Mouse (Mus musculus) small intestine, adult 2 months (tissue): ENCODE measurements around the gene Ctbp2. TPM values are rescaled to one million over a fixed set of nuclear protein-coding genes. Genes with fewer than 3 reads are reported as not detected.
"Not testable (repeated sequence)": the region's sequence is repeated elsewhere in the genome, so short reads cannot be mapped to it uniquely, and the experiment has no call there.

Source experiments
- H3K27ac ChIP-seq: fragments of 200-500 bp; 2 replicates; pipeline ENCODE4 v1.5.1; 2012; ENCODE audit warnings: low read depth, low read length, control low read depth, inconsistent platforms; ENCODE audit not compliant: insufficient read depth
- H3K27me3 ChIP-seq: fragments of 200-500 bp; 2 replicates; pipeline ENCODE4 v1.6.1; 2012; ENCODE audit warnings: mild to moderate bottlenecking, moderate library complexity, low read length, inconsistent platforms; ENCODE audit not compliant: control insufficient read depth, insufficient read depth
- H3K36me3 ChIP-seq: fragments of 200-500 bp; 2 replicates; pipeline ENCODE4 v1.6.1; 2012; ENCODE audit warnings: mild to moderate bottlenecking, low read length, control low read depth, inconsistent platforms; ENCODE audit not compliant: control insufficient read depth, insufficient read depth
- H3K4me1 ChIP-seq: fragments of 200-500 bp; 2 replicates; pipeline ENCODE4 v1.6.1; 2012; ENCODE audit warnings: low read length, inconsistent platforms, mixed read lengths; ENCODE audit not compliant: control insufficient read depth, insufficient read depth, insufficient read length
- H3K4me3 ChIP-seq: fragments of 200-500 bp; 2 replicates; pipeline ENCODE4 v1.5.1; 2012; ENCODE audit warnings: low read depth, mild to moderate bottlenecking, control low read depth, inconsistent platforms, low read length, moderate library complexity
- CTCF ChIP-seq: fragments of 200-500 bp; IDR thresholded peaks from 2 replicates; pipeline ENCODE4 v1.5.1; 2012; ENCODE audit warnings: low read depth, mild to moderate bottlenecking, control low read depth, inconsistent platforms, low read length, moderate library complexity, mixed read lengths; ENCODE audit not compliant: insufficient replicate concordance, insufficient read length; ENCODE audit errors: extremely low read depth
- POLR2A ChIP-seq: fragments of 200-500 bp; IDR thresholded peaks from 2 replicates; pipeline ENCODE4 v1.6.1; 2012; ENCODE audit warnings: low read depth, mild to moderate bottlenecking, control low read depth, inconsistent platforms, low read length, moderate library complexity
- whole genome bisulfite sequencing: fragments of 180-500 bp; shearing (Covaris S2); methylation state at CpG from one replicate; pipeline ENCODE4 v1.1.7; 2018; 5-methylcytosine and 5-hydroxymethylcytosine counted together
- polyA plus RNA-seq: library from polyadenylated mRNA; depleted of rRNA; stranded (reverse); fragments of >200 nt; gene quantifications from 2 replicates; pipeline ENCODE4 v1.2.3, GENCODE M21; 2012

Gene Ctbp2
- polyA plus RNA-seq, 1 experiment: 33.8 TPM

- H3K36me3 ChIP-seq: no peaks in the 10 kb centered on the region
- H3K4me3 ChIP-seq: no peak overlapping the region
- WGBS: 51% methylated on average over 2 of the region's 2 CpGs
- H3K27me3 ChIP-seq: no peaks in the 10 kb centered on the region
- peaks cover 27% of the 10 kb centered on the region for H3K4me1 ChIP-seq
- no peak overlapping the region for H3K27ac ChIP-seq
- TF ChIP-seq POLR2A (no peak), CTCF (no peak)
Observed at GRCm38 (mm10) chr7:133108695-133109094, 15.5 kb downstream of the Ctbp2 start.

GRCm38 (mm10) chr7:133102578-133102977 lies 21.6 kb downstream of the Ctbp2 start:
- H3K27ac ChIP-seq: no peak overlapping the region
- TF ChIP-seq POLR2A: no peak
- TF ChIP-seq CTCF: no peak
- WGBS: 69% methylated on average over 3 of the region's 3 CpGs

GRCm38 (mm10) chr7:133101070-133101469 lies 23.1 kb downstream of the Ctbp2 start:
- H3K27ac ChIP-seq: no peak overlapping the region
- no peaks in the 10 kb centered on the region for H3K36me3 ChIP-seq
- peaks cover 4% of the 10 kb centered on the region; the same call in 1 of the 2 replicates for H3K4me1 ChIP-seq
- H3K27me3 ChIP-seq: no peaks in the 10 kb centered on the region
- TF ChIP-seq CTCF (no peak), POLR2A (no peak)
- no peak overlapping the region for H3K4me3 ChIP-seq
- WGBS: 84% methylated on average over 6 of the region's 6 CpGs

More at GRCm38 (mm10) chr7:133102578-133102977, 21.6 kb downstream of the Ctbp2 start:
- Histone ChIP-seq H3K27me3 (no peaks in the 10 kb centered on the region), H3K36me3 (no peaks in the 10 kb centered on the region), H3K4me1 (peaks cover 4% of the 10 kb centered on the region; the same call in 1 of the 2 replicates), H3K4me3 (no peak overlapping the region)

GRCm38 (mm10) chr7:133100178-133100577 lies 24.0 kb downstream of the Ctbp2 start:
- no peak overlapping the region for H3K27ac ChIP-seq
- no peaks in the 10 kb centered on the region; the same call in 1 of the 2 replicates for H3K4me1 ChIP-seq
- TF ChIP-seq POLR2A (no peak), CTCF (no peak)
- no peak overlapping the region for H3K4me3 ChIP-seq
- WGBS: 69% methylated on average over 6 of the region's 6 CpGs
- no peaks in the 10 kb centered on the region for H3K36me3 ChIP-seq
- no peaks in the 10 kb centered on the region for H3K27me3 ChIP-seq

- H3K27me3 ChIP-seq: no peaks in the 10 kb centered on the region
- no peaks in the 10 kb centered on the region for H3K4me1 ChIP-seq
- WGBS: 59% methylated on average over 4 of the region's 4 CpGs
- no peak overlapping the region for H3K4me3 ChIP-seq
- H3K27ac ChIP-seq: no peak overlapping the region
- H3K36me3 ChIP-seq: no peaks in the 10 kb centered on the region
- no peak for TF ChIP-seq CTCF
- no peak for TF ChIP-seq POLR2A
Observed at GRCm38 (mm10) chr7:133099266-133099665, 24.9 kb downstream of the Ctbp2 start.

GRCm38 (mm10) chr7:133098118-133098793 lies 25.9 kb downstream of the Ctbp2 start:
- 78% methylated on average over 12 of the region's 12 CpGs for WGBS
- H3K4me1 ChIP-seq: no peaks in the 10 kb centered on the region
- H3K4me3 ChIP-seq: no peak overlapping the region
- H3K36me3 ChIP-seq: no peaks in the 10 kb centered on the region
- no peak overlapping the region for H3K27ac ChIP-seq
- no peaks in the 10 kb centered on the region for H3K27me3 ChIP-seq
- TF ChIP-seq CTCF (no peak), POLR2A (no peak)

GRCm38 (mm10) chr7:133095610-133096009 lies 28.5 kb downstream of the Ctbp2 start:
- WGBS: 81% methylated on average over 7 of the region's 7 CpGs
- H3K27ac ChIP-seq, H3K27me3 ChIP-seq, H3K36me3 ChIP-seq, H3K4me3 ChIP-seq, H3K4me1 ChIP-seq: not testable (repeated sequence)
